Mouse (Mus musculus) stomach, embryonic 14.5 days (tissue): ENCODE results near the gene Kel. TPM values are rescaled to one million over a fixed set of nuclear protein-coding genes. Genes with fewer than 3 reads are reported as not detected.

Experiments
- ATAC-seq: fragments of 200-750 bp; cut with Nextera tagmentation; 2 replicates; pipeline ENCODE4 v1.8.0; 2017; ENCODE audit warnings: low read depth, moderate TSS enrichment; ENCODE audit not compliant: insufficient number of reproducible peaks, insufficient read depth, low FRiP score
- H3K27ac ChIP-seq: fragments of 300-500 bp; sonication (generic); 2 replicates; pipeline ENCODE4 v1.5.1; 2014; ENCODE audit warnings: mild to moderate bottlenecking, low read length, moderate library complexity, mixed read lengths
- H3K27me3 ChIP-seq: fragments of 300-500 bp; sonication (generic); 2 replicates; pipeline ENCODE4 v1.6.1; 2014; ENCODE audit warnings: low read length, control low read depth, mixed read lengths; ENCODE audit not compliant: control insufficient read depth, insufficient read depth
- H3K36me3 ChIP-seq: fragments of 300-500 bp; sonication (generic); 2 replicates; pipeline ENCODE4 v1.6.1; 2014; ENCODE audit warnings: mild to moderate bottlenecking, control low read depth, low read length, moderate library complexity, mixed read lengths; ENCODE audit not compliant: control insufficient read depth, insufficient read depth
- H3K4me1 ChIP-seq: fragments of 300-500 bp; sonication (generic); 2 replicates; pipeline ENCODE4 v1.6.1; 2014; ENCODE audit warnings: low read length, control low read depth, mixed read lengths; ENCODE audit not compliant: control insufficient read depth, insufficient read depth
- H3K4me2 ChIP-seq: fragments of 300-500 bp; sonication (generic); replicated peaks from 2 replicates; pipeline ENCODE4 v1.6.1; 2014; ENCODE audit warnings: low read depth, low read length, control low read depth
- H3K4me3 ChIP-seq: fragments of 300-500 bp; sonication (generic); 2 replicates; pipeline ENCODE4 v1.5.1; 2014; ENCODE audit warnings: low read depth, low read length, control low read depth
- H3K9ac ChIP-seq: fragments of 300-500 bp; sonication (generic); replicated peaks from 2 replicates; pipeline ENCODE4 v1.6.1; 2014; ENCODE audit warnings: low read depth, mild to moderate bottlenecking, control low read depth, low read length, moderate library complexity, mixed read lengths
- H3K9me3 ChIP-seq: fragments of 300-500 bp; sonication (generic); 2 replicates; pipeline ENCODE4 v1.6.1; 2016; ENCODE audit warnings: low read depth, low read length, control low read depth; ENCODE audit not compliant: control insufficient read depth
- WGBS: fragments of 180-500 bp; shearing (Covaris S2); extraction: QIAGEN DNeasy Blood & Tissue Kit; methylation state at CpG from one replicate; pipeline ENCODE4 v1.1.7; 2014; 5-methylcytosine and 5-hydroxymethylcytosine counted together
- polyA plus RNA-seq: library from polyadenylated mRNA; unstranded; fragments of >200 nt; fragmentation: Nextera tagmentation; extraction: Ambion mirVana; gene quantifications from 2 replicates; pipeline ENCODE4 v1.2.1, GENCODE M21; 2014

Kel gene
- polyA plus RNA-seq = 1.2 and 1.5 TPM in 2 replicates

DNA sequence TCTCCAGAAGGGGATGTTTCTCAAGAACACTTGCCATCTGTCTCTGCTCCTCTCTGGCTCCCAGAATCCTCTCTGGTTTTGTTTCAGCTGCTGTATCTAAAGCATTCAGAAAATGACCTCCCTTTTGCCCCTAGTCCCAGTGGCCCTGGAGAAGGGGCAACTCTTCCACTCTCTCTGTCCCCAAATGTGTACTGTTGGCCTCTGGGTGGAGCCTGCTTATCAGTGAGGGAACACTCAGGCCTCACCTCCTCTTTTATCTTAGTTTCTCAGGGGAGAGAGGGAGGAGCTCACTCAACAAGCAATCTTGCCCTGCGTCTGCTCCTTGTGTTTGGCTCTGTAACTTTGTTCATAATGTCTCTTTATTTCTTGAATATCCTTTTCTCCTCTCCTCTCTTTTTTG, at the start of gene Kel:
Gene Kel (minus strand): TSS at position 217 of the 400 bp plus-strand sequence.
- no peaks in the 10 kb centered on the region for H3K27me3 ChIP-seq
- 29% methylated on average over 1 of the region's 1 CpGs for WGBS
- H3K36me3 ChIP-seq = no peaks in the 10 kb centered on the region
- H3K9me3 ChIP-seq = no peaks in the 10 kb centered on the region
- H3K4me2 ChIP-seq = no peak within 1 kb of the TSS
- ATAC-seq = peak; percentile 75
- no peak within 1 kb of the TSS for H3K9ac ChIP-seq
- H3K4me1 ChIP-seq = no peaks in the 10 kb centered on the region
- H3K27ac ChIP-seq = no peak within 1 kb of the TSS
- no peak within 1 kb of the TSS for H3K4me3 ChIP-seq

DNA sequence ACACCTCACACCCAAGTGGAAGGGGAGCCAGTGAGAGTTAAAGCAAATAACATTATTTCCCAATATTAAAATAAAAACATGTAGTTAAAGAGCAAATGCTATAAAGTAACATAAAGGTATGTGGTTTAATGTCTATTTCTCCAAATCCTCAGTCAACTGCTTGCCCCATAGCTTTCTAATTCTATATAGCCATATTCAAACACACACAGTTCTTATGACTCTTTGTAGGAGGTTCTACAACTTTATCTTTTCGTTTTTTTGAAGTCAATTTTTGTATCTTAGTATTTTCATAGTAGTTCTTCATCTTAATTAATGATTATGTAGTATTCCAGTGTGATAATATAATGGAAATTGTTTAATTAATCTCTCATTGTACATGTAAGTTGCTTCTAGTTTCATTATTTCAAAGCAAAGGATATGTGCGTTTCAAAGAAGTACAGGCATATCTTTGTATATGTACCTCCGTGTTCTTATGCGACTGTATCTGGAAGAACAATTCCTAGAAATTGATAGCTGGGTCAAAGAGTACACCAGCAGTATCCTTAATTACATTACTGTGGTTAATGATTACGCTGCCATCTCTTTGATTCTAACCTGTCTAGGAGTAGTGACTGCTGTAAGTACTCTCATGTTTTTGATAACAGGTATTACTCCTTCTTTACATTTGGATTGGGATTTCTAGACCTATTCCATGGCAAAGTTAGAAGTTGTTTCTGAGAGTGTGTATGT, 40.7 kb upstream of the Kel start:
- no peak for ATAC-seq
- Histone ChIP-seq H3K4me2 (no peak overlapping the region), H3K4me3 (no peak overlapping the region), H3K9ac (no peak overlapping the region), H3K27ac (no peak overlapping the region), H3K9me3 (no peaks in the 10 kb centered on the region), H3K36me3 (no peaks in the 10 kb centered on the region), H3K4me1 (no peaks in the 10 kb centered on the region), H3K27me3 (no peaks in the 10 kb centered on the region)
- 63% methylated on average over 5 of the region's 5 CpGs for WGBS

DNA sequence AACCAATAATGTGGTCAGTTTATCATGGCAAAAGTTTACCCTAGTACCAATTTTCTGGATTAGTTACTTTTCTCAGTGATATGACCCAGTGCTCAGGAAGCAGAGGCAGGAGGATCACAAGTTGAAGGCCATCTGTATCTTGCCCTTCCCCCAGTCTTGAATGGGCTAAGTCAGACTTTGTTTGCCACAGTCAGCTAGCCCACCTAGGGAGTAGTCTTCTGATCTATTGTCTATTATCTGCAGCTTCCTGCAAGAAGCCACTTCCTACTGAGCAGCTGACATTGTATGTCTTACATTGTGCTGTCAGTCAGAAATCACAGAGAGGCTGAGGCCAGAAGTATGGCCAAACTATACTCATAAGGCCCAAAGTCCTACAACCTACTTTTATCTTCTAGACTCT, 37.0 kb upstream of the Kel start:
- H3K27ac ChIP-seq = no peak overlapping the region
- H3K4me3 ChIP-seq = no peak overlapping the region
- no peaks in the 10 kb centered on the region for H3K27me3 ChIP-seq
- no peaks in the 10 kb centered on the region for H3K4me1 ChIP-seq
- no peaks in the 10 kb centered on the region for H3K9me3 ChIP-seq
- H3K36me3 ChIP-seq = no peaks in the 10 kb centered on the region
- H3K9ac ChIP-seq = no peak overlapping the region
- ATAC-seq = no peak
- no peak overlapping the region for H3K4me2 ChIP-seq

DNA sequence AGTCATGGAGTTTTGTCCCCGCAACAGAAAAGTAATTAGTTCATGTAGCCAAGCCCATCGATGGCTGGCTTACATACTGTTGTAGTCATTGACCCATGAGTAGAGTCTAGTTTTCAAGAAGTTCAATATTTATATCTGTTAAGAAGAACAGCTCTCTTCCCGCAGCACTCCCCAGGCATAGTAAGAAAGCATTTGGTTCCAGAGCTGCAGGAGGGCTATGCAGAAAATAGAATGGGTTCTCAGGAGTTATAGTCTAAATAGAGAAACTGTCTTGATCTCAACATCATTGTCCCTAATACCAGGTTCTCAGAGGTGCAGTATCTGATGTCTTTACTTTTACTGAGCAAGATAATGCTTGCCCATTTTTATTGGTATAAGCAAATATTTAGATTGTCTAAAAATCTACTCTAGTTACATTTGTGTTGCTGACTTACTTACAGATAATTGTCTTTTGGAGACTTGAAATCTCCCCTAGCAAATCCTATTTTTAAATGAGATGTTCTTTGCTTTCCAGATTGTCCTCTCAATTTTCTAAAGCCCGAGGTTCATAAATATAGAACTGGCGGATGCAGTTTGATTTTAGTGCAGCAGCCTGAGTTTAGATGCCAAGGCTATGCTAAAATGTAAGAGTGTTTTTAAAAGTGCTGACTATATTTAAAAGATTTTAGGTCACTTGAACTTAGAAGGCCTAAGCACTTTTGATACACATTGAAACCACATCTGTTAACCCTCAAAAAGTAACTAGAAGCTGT, 30.8 kb upstream of the Kel start:
- no peak overlapping the region for H3K27ac ChIP-seq
- 88% methylated on average over 5 of the region's 5 CpGs for WGBS
- no peaks in the 10 kb centered on the region for H3K36me3 ChIP-seq
- H3K9me3 ChIP-seq = no peaks in the 10 kb centered on the region
- H3K9ac ChIP-seq = no peak overlapping the region
- no peaks in the 10 kb centered on the region for H3K4me1 ChIP-seq
- no peak for ATAC-seq
- H3K4me2 ChIP-seq = no peak overlapping the region
- H3K4me3 ChIP-seq = no peak overlapping the region
- no peaks in the 10 kb centered on the region for H3K27me3 ChIP-seq

DNA sequence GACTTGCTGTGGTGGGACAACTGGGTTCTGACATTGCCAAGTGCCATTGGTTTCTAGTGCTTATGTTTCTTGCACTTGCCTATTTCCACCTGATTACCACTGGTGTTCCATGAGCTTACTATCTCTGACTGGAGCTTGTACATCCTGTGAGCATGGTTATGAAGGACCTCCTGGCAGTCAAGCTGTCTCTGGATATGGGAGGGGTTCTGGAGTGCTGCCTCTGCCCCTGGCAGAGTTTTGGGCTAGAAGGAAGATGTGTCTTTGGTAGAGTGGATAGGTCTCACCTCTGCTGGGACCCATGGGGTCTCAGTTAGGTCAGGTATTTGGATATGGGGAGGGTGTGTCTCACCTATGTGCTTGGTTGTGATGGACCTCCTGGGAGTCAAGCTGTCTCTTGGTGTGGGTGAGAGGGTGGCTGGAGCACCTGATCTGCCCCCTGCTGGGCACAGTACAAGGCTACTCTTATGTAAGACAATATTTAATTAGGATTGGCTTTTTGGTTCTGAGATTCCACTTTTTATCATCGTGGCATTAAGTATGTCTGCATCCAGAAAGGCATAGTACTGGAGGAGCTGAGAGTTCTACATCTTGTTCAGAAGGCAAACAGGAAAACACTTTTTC, 24.0 kb upstream of the Kel start:
- Histone ChIP-seq H3K4me3 (no peak overlapping the region), H3K9ac (no peak overlapping the region), H3K4me1 (no peaks in the 10 kb centered on the region), H3K27me3 (no peaks in the 10 kb centered on the region), H3K4me2 (no peak overlapping the region), H3K36me3 (no peaks in the 10 kb centered on the region), H3K9me3 (no peaks in the 10 kb centered on the region), H3K27ac (no peak overlapping the region)
- WGBS = 89% methylated on average over 1 of the region's 1 CpGs
- no peak for ATAC-seq

DNA sequence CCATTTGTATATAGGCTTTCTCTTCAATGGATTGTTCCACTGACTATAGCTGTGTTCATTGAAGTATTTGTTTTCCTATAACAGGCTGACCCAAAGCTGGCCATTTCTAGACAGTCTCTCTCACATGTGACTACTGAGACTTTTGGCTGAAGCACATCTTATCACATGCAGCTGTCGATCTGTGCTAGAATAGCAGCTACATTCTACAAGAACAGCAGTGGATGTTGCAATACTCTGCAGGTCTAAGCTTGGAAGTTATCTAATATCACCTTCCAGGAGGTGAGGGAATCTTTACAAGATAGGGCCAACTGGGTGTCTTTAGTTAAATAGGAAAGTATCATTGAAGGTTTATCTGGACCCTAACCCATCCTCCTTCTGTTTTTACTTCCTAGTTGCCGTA, 17.3 kb upstream of the Kel start:
- Histone ChIP-seq H3K9ac (no peak overlapping the region), H3K27ac (no peak overlapping the region), H3K27me3 (no peaks in the 10 kb centered on the region), H3K36me3 (no peaks in the 10 kb centered on the region), H3K4me2 (no peak overlapping the region), H3K4me3 (no peak overlapping the region), H3K4me1 (no peaks in the 10 kb centered on the region), H3K9me3 (no peaks in the 10 kb centered on the region)
- no peak for ATAC-seq
- WGBS = 89% methylated on average over 2 of the region's 2 CpGs

DNA sequence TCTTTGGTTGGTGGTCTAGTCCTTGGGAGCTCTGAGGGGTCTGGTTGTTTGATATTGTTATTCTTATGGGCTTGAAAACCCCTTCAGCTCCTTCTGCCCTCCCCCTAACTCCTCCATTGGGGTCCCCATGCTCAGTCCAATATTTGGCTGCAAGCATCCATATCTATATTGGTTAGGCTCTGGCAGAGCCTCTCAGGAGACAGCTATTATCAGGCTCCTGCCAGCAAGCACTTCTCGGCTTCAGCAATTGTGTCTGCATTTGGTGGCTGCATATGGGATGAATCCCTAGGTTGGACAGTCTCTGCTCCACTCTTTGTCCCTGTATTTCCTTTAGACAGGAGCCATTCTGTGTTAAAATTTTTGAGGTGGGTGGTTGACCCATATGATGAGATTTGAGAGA, 6.1 kb upstream of the Kel start:
- no peak overlapping the region for H3K4me3 ChIP-seq
- ATAC-seq = no peak
- H3K27ac ChIP-seq = no peak overlapping the region
- no peaks in the 10 kb centered on the region for H3K36me3 ChIP-seq
- no peak overlapping the region for H3K4me2 ChIP-seq
- H3K9me3 ChIP-seq = no peaks in the 10 kb centered on the region
- 79% methylated on average over 1 of the region's 1 CpGs for WGBS
- no peak overlapping the region for H3K9ac ChIP-seq
- no peaks in the 10 kb centered on the region for H3K4me1 ChIP-seq
- no peaks in the 10 kb centered on the region for H3K27me3 ChIP-seq

DNA sequence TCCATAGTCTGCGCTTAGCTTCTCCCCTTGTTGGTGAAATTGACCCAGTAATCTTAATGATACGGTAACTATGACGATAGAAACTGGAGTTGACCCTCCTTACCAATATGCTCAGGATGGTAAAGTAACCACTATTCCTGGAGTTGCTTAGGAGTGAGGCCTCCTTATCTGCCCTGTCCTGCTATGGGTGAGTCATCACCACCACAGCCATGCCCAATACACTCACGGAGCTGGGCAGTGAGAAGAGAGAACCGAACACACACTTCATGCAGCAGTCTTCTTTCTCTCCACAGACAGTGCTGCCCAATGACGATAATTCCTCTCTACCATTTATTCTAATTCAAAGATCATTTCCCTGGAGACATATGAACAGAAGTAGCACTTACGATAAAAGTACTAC, 2.1 kb upstream of the Kel start:
- Histone ChIP-seq H3K4me1 (no peaks in the 10 kb centered on the region), H3K9ac (no peak overlapping the region), H3K4me3 (no peak overlapping the region), H3K27ac (no peak overlapping the region), H3K9me3 (no peaks in the 10 kb centered on the region), H3K27me3 (no peaks in the 10 kb centered on the region), H3K4me2 (no peak overlapping the region), H3K36me3 (no peaks in the 10 kb centered on the region)
- WGBS = 92% methylated on average over 7 of the region's 7 CpGs
- ATAC-seq = peak; percentile 83; the same call in 1 of the 2 replicates
